ENCODE assay signal across 15 mouse cellular contexts in genomic region chr6:63259764-63260163, GRCm38 (mm10). TPM values are rescaled to one million over a fixed set of nuclear protein-coding genes. Genes with fewer than 3 reads are reported as not detected.
A peak's percentile ranks its signal among the peaks of the same experiment; 100 is the strongest.
DNase-seq lines count a peak whose midpoint lies in the region; ATAC-seq and TF ChIP-seq lines count a peak whose summit lies in the region.
"Had no signal": no experiment of that assay in that cellular context is flagged by ENCODE, and none has a peak within 500 bp of the region (broad histone marks: within the 10 kb centered on the region; RNA-seq: fewer than 3 reads in every experiment).

No protein-coding gene starts in this region.

- 0 out of 2 replicates have a peak overlapping the region, but pooled peaks have one; percentile 36 for H3K9ac ChIP-seq in midbrain, postnatal 0 days (replicated peaks; ENCODE audit: low read length, poor library complexity, severe bottlenecking)
- H3K9ac ChIP-seq in kidney, embryonic 15.5 days, result no peak overlapping the region
- H3K9ac ChIP-seq: embryonic facial prominence, embryonic 15.5 days; intestine, embryonic 15.5 days had no signal

- no peak for ATAC-seq in midbrain, postnatal 0 days (ENCODE audit: low FRiP score)
- ATAC-seq in erythroid progenitor cell, adult 5-6 weeks (replicated peaks; ENCODE audit: low FRiP score, poor library complexity, severe bottlenecking), result no peak
- no peak for ATAC-seq in kidney, embryonic 15.5 days (replicated peaks; ENCODE audit: low FRiP score)
- ATAC-seq: intestine, embryonic 15.5 days had no signal

- H3K27me3 ChIP-seq in midbrain, postnatal 0 days (ENCODE audit: insufficient read depth, low read length), result no peaks in the 10 kb centered on the region
- H3K27me3 ChIP-seq in kidney, embryonic 15.5 days, result peaks cover 42% of the 10 kb centered on the region

- TF ChIP-seq CTCF in midbrain, postnatal 0 days (IDR thresholded peaks at IDR 0.05), result no peak

- DNase-seq in cerebellum, adult 18-20 months, result peak; percentile 10 to 30
- DNase-seq in cerebellum, adult 9-11 months, result no peak
- peak; percentile 5 for DNase-seq in right cerebral cortex, adult 18-20 months
- no peak for DNase-seq in right cerebral cortex, postnatal 36 days (ENCODE audit: low spot score in 2 of 2)
- peak; percentile 79 for DNase-seq in midbrain, postnatal 0 days (ENCODE audit: low spot score)
- DNase-seq in kidney, adult 11 months, result no peak
- DNase-seq: adrenal gland, adult 8-10 months; kidney, postnatal 36 days; lung, adult 18-20 months had no signal

- no peaks in the 10 kb centered on the region for H3K36me3 ChIP-seq in midbrain, postnatal 0 days (ENCODE audit: insufficient read depth, low read length)
- H3K36me3 ChIP-seq in kidney, embryonic 15.5 days, result no peaks in the 10 kb centered on the region
- H3K36me3 ChIP-seq: embryonic facial prominence, embryonic 15.5 days; intestine, embryonic 15.5 days had no signal

- peak overlapping the region; percentile 29 for H3K4me3 ChIP-seq in midbrain, postnatal 0 days (ENCODE audit: low read depth, low read length)
- no peak overlapping the region for H3K4me3 ChIP-seq in kidney, embryonic 15.5 days (replicated peaks)
- H3K4me3 ChIP-seq: embryonic facial prominence, embryonic 15.5 days; intestine, embryonic 15.5 days had no signal

- no peaks in the 10 kb centered on the region for H3K9me3 ChIP-seq in midbrain, postnatal 0 days (ENCODE audit: low read length)
- no peaks in the 10 kb centered on the region for H3K9me3 ChIP-seq in kidney, embryonic 15.5 days (replicated peaks)
- H3K9me3 ChIP-seq: embryonic facial prominence, embryonic 15.5 days; intestine, embryonic 15.5 days had no signal

- 17% methylated on average over 9 of the region's 9 CpGs for WGBS in midbrain, postnatal 0 days
- 29% methylated on average over 9 of the region's 9 CpGs for WGBS in kidney, embryonic 15.5 days

- no peaks in the 10 kb centered on the region for H3K4me1 ChIP-seq in midbrain, postnatal 0 days (ENCODE audit: insufficient read depth, low read length)
- peaks cover 19% of the 10 kb centered on the region for H3K4me1 ChIP-seq in kidney, embryonic 15.5 days
- H3K4me1 ChIP-seq: intestine, embryonic 15.5 days had no signal

- H3K4me2 ChIP-seq in midbrain, postnatal 0 days (ENCODE audit: low read depth, low read length, poor library complexity, severe bottlenecking), result peak overlapping the region; percentile 54
- no peak overlapping the region for H3K4me2 ChIP-seq in kidney, embryonic 15.5 days
- H3K4me2 ChIP-seq: embryonic facial prominence, embryonic 15.5 days; intestine, embryonic 15.5 days had no signal

- 0 out of 2 replicates have a peak overlapping the region, but pooled peaks have one; percentile 43 for H3K27ac ChIP-seq in midbrain, postnatal 0 days (ENCODE audit: low read depth, low read length)
- no peak overlapping the region for H3K27ac ChIP-seq in kidney, embryonic 15.5 days
- H3K27ac ChIP-seq: embryonic facial prominence, embryonic 15.5 days; intestine, embryonic 15.5 days had no signal

RNA-seq across cellular contexts. Expression of gene Grid2, which starts 4.1 kb away (rescaled TPM):
- 44.8 and 52.2 TPM in 2 replicates for total RNA-seq in midbrain, postnatal 0 days (2014; rRNA removed)
- polyA plus RNA-seq in midbrain, postnatal 0 days (2015; fragmentation: Nextera tagmentation; extraction: Ambion mirVana), result 12.4 and 15.3 TPM in 2 replicates
- total RNA-seq in erythroid progenitor cell, adult 5-6 weeks (2015; ENCODE audit: low replicate concordance), result not detected in 2 replicates
- not detected in 2 replicates for total RNA-seq in erythroid progenitor cell, adult 5-6 weeks (2017; ENCODE audit: low replicate concordance)
- 0.30 and 0.55 TPM in 2 replicates for polyA plus RNA-seq in kidney, embryonic 15.5 days (2015; fragmentation: Nextera tagmentation; extraction: Ambion mirVana)
- total RNA-seq: granulocyte monocyte progenitor cell, adult 5-6 weeks; megakaryocyte progenitor cell, adult 5-6 weeks had no signal

Comparison
In these comparisons a context has a peak if more than half of its experiments do, and no peak if none do; other contexts are left out.
1. DNase-seq: peak in cerebellum, adult 18-20 months (2 of 2), right cerebral cortex, adult 18-20 months (single experiment) and midbrain, postnatal 0 days (single experiment); none in cerebellum, adult 9-11 months (single experiment), right cerebral cortex, postnatal 36 days (0 of 2) and kidney, adult 11 months (single experiment).
2. RNA of gene Grid2, which starts 4.1 kb away (total RNA-seq): 44.8 to 52.2 TPM in midbrain, postnatal 0 days; not detected in erythroid progenitor cell, adult 5-6 weeks; every median in the first group is over 10 times any median in the second.